Mouse (Mus musculus) liver, embryonic 14.5 days (tissue): Measurements from ENCODE around the gene Entpd1. TPM values are rescaled to one million over a fixed set of nuclear protein-coding genes. Genes with fewer than 3 reads are reported as not detected.

ENCODE experiments used
- ATAC-seq: fragments of 200-750 bp; cut with Nextera tagmentation; 2 replicates; pipeline ENCODE4 v1.8.0; 2017; ENCODE audit warnings: moderate number of reproducible peaks, mild to moderate bottlenecking, moderate library complexity; ENCODE audit not compliant: insufficient read depth
- DNase-seq, 3 experiments: peaks; one replicate each; pipeline ENCODE4 v3.0.0-alpha.2; 2012 to 2013; ENCODE audit warnings: low read depth in 3 of 3, low spot score in 3 of 3
- H3K27ac ChIP-seq: fragments of 300-500 bp; sonication (generic); 2 replicates; pipeline ENCODE4 v1.5.1; 2014; ENCODE audit warnings: moderate library complexity, mild to moderate bottlenecking, control low read depth, inconsistent platforms
- H3K27me3 ChIP-seq: fragments of 300-500 bp; sonication (generic); 2 replicates; pipeline ENCODE4 v1.6.1; 2014; ENCODE audit warnings: mild to moderate bottlenecking, low read length, moderate library complexity; ENCODE audit not compliant: control insufficient read depth, insufficient read depth
- H3K36me3 ChIP-seq: fragments of 300-500 bp; sonication (generic); replicated peaks from 2 replicates; pipeline ENCODE4 v1.6.1; 2014; ENCODE audit warnings: low read depth; ENCODE audit not compliant: control insufficient read depth, insufficient read depth
- H3K4me1 ChIP-seq, 2 experiments: fragments of 200-500 bp in 1 of 2; fragments of 300-500 bp in 1 of 2; sonication (generic) in 1 of 2; replicated peaks; 2 replicates each; pipeline ENCODE4 v1.6.1; 2012 to 2014; ENCODE audit warnings: antibody characterized with exemption in 1 of 2, inconsistent platforms in 1 of 2, low read length in 1 of 2; ENCODE audit not compliant: control insufficient read depth in 2 of 2, insufficient read depth in 2 of 2
- H3K4me2 ChIP-seq: fragments of 300-500 bp; sonication (generic); 2 replicates; pipeline ENCODE4 v1.6.1; 2014; ENCODE audit warnings: low read depth, mild to moderate bottlenecking, control low read depth, moderate library complexity
- H3K4me3 ChIP-seq, 2 experiments: fragments of 200-500 bp in 1 of 2; fragments of 300-500 bp in 1 of 2; sonication (generic) in 1 of 2; 2 replicates each; pipeline ENCODE4 v1.5.1; 2012 to 2014; ENCODE audit warnings: low read depth in 2 of 2, low read length in 2 of 2, mild to moderate bottlenecking in 2 of 2, control low read depth in 1 of 2, inconsistent platforms in 1 of 2, moderate library complexity in 1 of 2; ENCODE audit not compliant: insufficient read depth in 1 of 2
- H3K9ac ChIP-seq: fragments of 300-500 bp; sonication (generic); replicated peaks from 2 replicates; pipeline ENCODE4 v1.6.1; 2014; ENCODE audit warnings: mild to moderate bottlenecking, control low read depth, moderate library complexity
- H3K9me3 ChIP-seq: fragments of 300-500 bp; sonication (generic); 2 replicates; pipeline ENCODE4 v1.6.1; 2016; ENCODE audit warnings: low read length, mixed read lengths; ENCODE audit not compliant: control insufficient read depth
- CTCF ChIP-seq: IDR thresholded peaks from 2 replicates; pipeline ENCODE4 v1.5.1; 2016; ENCODE audit warnings: antibody characterized with exemption, low read depth, control low read depth
- EP300 ChIP-seq: IDR thresholded peaks from 2 replicates; pipeline ENCODE4 v1.6.1; 2016; ENCODE audit warnings: antibody characterized with exemption, low read depth
- WGBS: fragments of 180-500 bp; shearing (Covaris S2); extraction: QIAGEN DNeasy Blood & Tissue Kit; methylation state at CpG from one replicate; pipeline ENCODE4 v1.1.7; 2014; ENCODE audit not compliant: insufficient replicate concordance; 5-methylcytosine and 5-hydroxymethylcytosine counted together
- polyA plus RNA-seq, 2 experiments: library from polyadenylated mRNA; depleted of rRNA in 1 of 2; stranded (reverse) in 1 of 2; unstranded in 1 of 2; fragments of >200 nt; fragmentation: Nextera tagmentation in 1 of 2; extraction: Ambion mirVana in 1 of 2; gene quantifications; 2 replicates each; pipeline versions ENCODE4 v1.2.1 to v1.2.3; 2012 to 2014

Entpd1 gene
- polyA plus RNA-seq, 2 experiments = 1.6 to 2.8 TPM

GRCm38 (mm10) chr19:40788004-40788714, 176.0 kb downstream of the Entpd1 start:
- ATAC-seq (no peak), DNase-seq (no peak)
- Histone ChIP-seq H3K9ac (no peak overlapping the region; the same call in 1 of the 2 replicates), H3K4me2 (no peak overlapping the region), H3K27ac (no peak overlapping the region), H3K9me3 (no peaks in the 10 kb centered on the region), H3K4me1 (peaks cover 0 to 4% of the 10 kb centered on the region in 2 experiments; a peak in 2 of 4 replicates), H3K27me3 (no peaks in the 10 kb centered on the region), H3K36me3 (no peaks in the 10 kb centered on the region), H3K4me3 (no peak overlapping the region)
- no peak for TF ChIP-seq EP300
- TF ChIP-seq CTCF = no peak
- 49% methylated on average over 15 of the region's 15 CpGs for WGBS

GRCm38 (mm10) chr19:40788715-40789084, 176.5 kb downstream of the Entpd1 start:
- no peak for DNase-seq
- Histone ChIP-seq H3K4me3 (no peak overlapping the region), H3K9me3 (no peaks in the 10 kb centered on the region), H3K4me2 (no peak overlapping the region), H3K4me1 (peaks cover 0 to 4% of the 10 kb centered on the region in 2 experiments; a peak in 2 of 4 replicates), H3K27me3 (no peaks in the 10 kb centered on the region), H3K27ac (no peak overlapping the region), H3K36me3 (no peaks in the 10 kb centered on the region), H3K9ac (no peak overlapping the region)
- no peak for TF ChIP-seq CTCF
- 60% methylated on average over 2 of the region's 2 CpGs for WGBS
- ATAC-seq = no peak

Other genes starting within 250 kb of the Entpd1 start
- gene Sorbs1, start 98.6 kb upstream of the Entpd1 start, polyA plus RNA-seq (2012; rRNA removed) = 6.6 and 11.3 TPM in 2 replicates
- gene Sorbs1, start 98.6 kb upstream of the Entpd1 start, polyA plus RNA-seq (2014; fragmentation: Nextera tagmentation; extraction: Ambion mirVana) = 31.0 and 32.5 TPM in 2 replicates
- 20.5 and 26.7 TPM in 2 replicates for gene Aldh18a1, start 23.9 kb upstream of the Entpd1 start, polyA plus RNA-seq (2012; rRNA removed)
- gene Aldh18a1, start 23.9 kb upstream of the Entpd1 start, polyA plus RNA-seq (2014; fragmentation: Nextera tagmentation; extraction: Ambion mirVana) = 25.6 and 30.8 TPM in 2 replicates
- 1.4 and 1.5 TPM in 2 replicates for gene Tctn3, start 133 bp upstream of the Entpd1 start, polyA plus RNA-seq (2012; rRNA removed)
- 1.5 and 2.1 TPM in 2 replicates for gene Tctn3, start 133 bp upstream of the Entpd1 start, polyA plus RNA-seq (2014; fragmentation: Nextera tagmentation; extraction: Ambion mirVana)
- 0.38 and 0.71 TPM in 2 replicates for gene Cc2d2b, start 136.4 kb downstream of the Entpd1 start, polyA plus RNA-seq (2012; rRNA removed)
- gene Cc2d2b, start 136.4 kb downstream of the Entpd1 start, polyA plus RNA-seq (2014; fragmentation: Nextera tagmentation; extraction: Ambion mirVana) = 0.69 and 1.1 TPM in 2 replicates
- 2.9 and 3.2 TPM in 2 replicates for gene Ccnj, start 218.9 kb downstream of the Entpd1 start, polyA plus RNA-seq (2012; rRNA removed)
- 2.7 and 2.9 TPM in 2 replicates for gene Ccnj, start 218.9 kb downstream of the Entpd1 start, polyA plus RNA-seq (2014; fragmentation: Nextera tagmentation; extraction: Ambion mirVana)